Mouse (Mus musculus) spleen, adult 10 weeks (tissue): ENCODE results near the gene Prame. TPM values are rescaled to one million over a fixed set of nuclear protein-coding genes. Genes with fewer than 3 reads are reported as not detected.

Experiments
- polyA plus RNA-seq: library from polyadenylated mRNA; stranded (reverse); fragments of 350-450 nt; fragmentation: Illumina TruSeq; extraction: RNeasy Lipid Tissue Mini Kit (QIAGEN cat#74804); gene quantifications from one replicate; pipeline ENCODE4 v1.2.3, GENCODE M21; 2015; ENCODE audit warnings: low replicate concordance; ENCODE audit not compliant: insufficient read depth

Gene Prame
- not detected for polyA plus RNA-seq

GRCm38 (mm10) chrX:135627605-135628004, at the start of gene Prame:
Prame (minus strand) TSS chrX:135627705.

GRCm38 (mm10) chrX:135598677-135599076, 28.8 kb downstream of the Prame start, which contains the start of gene Nxf7:
Nxf7 (minus strand) TSS chrX:135598777.

Other genes starting within 250 kb of the Prame start
- not detected for gene Gm7903, start 193.9 kb downstream of the Prame start, polyA plus RNA-seq
- not detected for gene AV320801, start 133.1 kb downstream of the Prame start, polyA plus RNA-seq
- gene Nxf7, start 28.9 kb downstream of the Prame start, polyA plus RNA-seq: 0.32 TPM
- gene Tcp11x2, start 66.1 kb upstream of the Prame start, polyA plus RNA-seq: not detected
- gene Tmsb15a, start 97.6 kb upstream of the Prame start, polyA plus RNA-seq: not detected
- gene Armcx5, start 115.0 kb upstream of the Prame start, polyA plus RNA-seq: 19.6 TPM
- gene Gprasp1, start 115.0 kb upstream of the Prame start, polyA plus RNA-seq: 59.5 TPM
- 17.4 TPM for gene Bhlhb9, start 169.9 kb upstream of the Prame start, polyA plus RNA-seq
- gene Gprasp2, start 211.3 kb upstream of the Prame start, polyA plus RNA-seq: 7.5 TPM